Mouse (Mus musculus): ENCODE data around the gene Arid1a. TPM values are rescaled to one million over a fixed set of nuclear protein-coding genes. Genes with fewer than 3 reads are reported as not detected.

Gene Arid1a
- total RNA-seq, 2 experiments from 2014 or later: 83.2 to 88.6 TPM

GRCm38 (mm10) chr4:133631071-133631768 is 125.3 kb downstream of the Arid1a start:
- DNase-seq (ENCODE audit: low spot score in 2 of 2): no peak
- Histone ChIP-seq H3K27ac (peak overlapping the region; percentile 68), H3K4me3 (peak overlapping the region; percentile 37; the same call in 1 of the 2 replicates)
- no peak for TF ChIP-seq CTCF (conservative IDR thresholded peaks at IDR 0.05)

- H3K27ac ChIP-seq: peak overlapping the region; percentile 68; the same call in 1 of the 2 replicates
- no peak overlapping the region for H3K4me3 ChIP-seq
- no peak for TF ChIP-seq CTCF (conservative IDR thresholded peaks at IDR 0.05)
- no peak for DNase-seq (ENCODE audit: low spot score in 2 of 2)
Measured at GRCm38 (mm10) chr4:133630326-133630920, 126.1 kb downstream of the Arid1a start.

GRCm38 (mm10) chr4:133629191-133629590 is 127.4 kb downstream of the Arid1a start:
- no peak overlapping the region for H3K27ac ChIP-seq
- no peak for DNase-seq (ENCODE audit: low spot score in 2 of 2)
- TF ChIP-seq CTCF (conservative IDR thresholded peaks at IDR 0.05): no peak
- no peak overlapping the region for H3K4me3 ChIP-seq

Small RNA genes lying within 50 kb of the gene (microRNA-seq; reads per million reads assigned to microRNA genes)
- 0 reads per million in 2 experiments for gene Mir7227

Other genes with a start within 250 kb of the Arid1a start
- gene Kdf1, start 237.8 kb downstream of the Arid1a start, total RNA-seq (2021): under 1 TPM in 1 of 2 experiments, not detected in 1; 0.34 TPM
- 100 to 1,000 TPM; 123 to 128 TPM for gene Nudc, start 210.8 kb downstream of the Arid1a start, total RNA-seq (2021)
- gene Nr0b2, start 203.4 kb downstream of the Arid1a start, total RNA-seq (2021): not detected
- gene Gpatch3, start 182.0 kb downstream of the Arid1a start, total RNA-seq (2021): 10 to 100 TPM in 1 of 2 experiments, 1 to 10 TPM in 1; 6.5 to 10.3 TPM
- 10 to 100 TPM; 10.7 to 11.6 TPM for gene Gpn2, start 172.4 kb downstream of the Arid1a start, total RNA-seq (2021)
- gene Sfn, start 154.6 kb downstream of the Arid1a start, total RNA-seq (2021): 1 to 10 TPM; 1.6 to 1.8 TPM
- 10 to 100 TPM; 37.1 to 38.0 TPM for gene Zdhhc18, start 106.6 kb downstream of the Arid1a start, total RNA-seq (2021)
- 1 to 10 TPM; 9.1 to 9.7 TPM for gene Pigv, start 84.1 kb downstream of the Arid1a start, total RNA-seq (2021)
- gene Rps6ka1, start 131.0 kb upstream of the Arid1a start, total RNA-seq (2021): 10 to 100 TPM in 1 of 2 experiments, 1 to 10 TPM in 1; 8.6 to 11.9 TPM
- gene Hmgn2, start 211.9 kb upstream of the Arid1a start, total RNA-seq (2021): 100 to 1,000 TPM; 123 to 125 TPM
- gene Dhdds, start 244.1 kb upstream of the Arid1a start, total RNA-seq (2021): 10 to 100 TPM; 61.7 to 62.9 TPM